Mouse (Mus musculus): ENCODE data around the gene Rgs6.
A peak's percentile ranks its signal among the peaks of the same experiment; 100 is the strongest.

The Rgs6 gene

DNA sequence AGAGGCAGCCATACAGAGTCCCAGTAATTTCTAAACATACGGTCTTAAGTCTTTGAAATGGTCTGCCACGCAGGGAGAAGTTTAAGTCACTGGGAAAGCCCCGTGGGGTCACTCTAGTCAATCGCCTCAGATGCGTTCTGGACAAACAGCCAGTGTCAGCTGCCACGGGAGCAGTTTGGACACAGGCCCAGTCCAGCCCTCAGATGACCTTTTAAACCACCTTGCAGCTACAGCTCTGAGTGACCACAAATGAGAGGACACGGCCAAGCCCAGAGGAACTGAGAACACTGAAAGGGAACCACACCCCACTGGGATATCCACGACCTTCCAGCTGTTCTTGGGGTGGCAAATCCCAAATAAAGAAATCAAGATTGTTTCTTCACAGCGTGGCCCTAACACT is 512.3 kb downstream of the Rgs6 start:
- no peak for DNase-seq

- no peak for DNase-seq
These were observed 512.8 kb downstream of the Rgs6 start for GRCm38 (mm10) chr12:83100848-83101247.

- DNase-seq = no peak
These were observed 517.5 kb downstream of the Rgs6 start for GRCm38 (mm10) chr12:83105514-83106119.

- no peak for DNase-seq
These were observed 518.0 kb downstream of the Rgs6 start for GRCm38 (mm10) chr12:83106120-83106517.

GRCm38 (mm10) chr12:83109486-83109885 is 521.4 kb downstream of the Rgs6 start:
- DNase-seq = no peak

DNA sequence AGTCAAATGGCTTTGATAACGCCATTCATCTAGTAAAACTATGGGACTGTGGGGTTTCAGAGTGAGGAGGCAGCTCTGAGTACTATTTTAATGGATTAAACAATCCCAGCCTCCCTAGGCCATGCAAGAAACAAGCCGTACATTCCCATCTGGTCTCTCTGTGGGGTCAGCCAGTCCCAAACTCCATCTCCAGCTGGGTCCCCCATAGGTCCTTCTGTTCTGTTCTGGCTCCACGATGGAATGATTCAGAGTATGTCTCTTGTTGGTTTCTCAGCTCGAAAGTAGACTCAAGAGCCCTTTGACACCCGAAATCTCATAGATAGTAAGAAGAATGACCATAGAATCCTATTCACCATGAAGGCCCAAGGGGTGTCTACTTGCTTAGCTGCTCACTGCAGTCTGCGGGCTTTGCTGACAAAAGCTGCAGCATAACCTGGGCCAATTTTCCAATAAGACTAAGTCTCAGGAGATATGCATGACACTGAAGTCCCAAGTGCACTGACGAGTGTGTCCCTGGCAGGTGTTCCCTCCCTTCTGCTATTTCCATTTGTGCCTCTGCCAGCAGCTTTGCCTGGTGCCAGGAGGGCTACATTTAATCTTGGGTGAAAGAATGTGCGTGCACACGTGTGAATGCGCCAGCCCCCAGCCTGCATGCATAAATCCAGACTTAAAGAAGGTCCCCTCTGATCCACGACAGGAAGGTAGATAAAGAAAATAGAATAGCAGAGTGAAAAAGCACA is 522.0 kb downstream of the Rgs6 start:
- no peak for DNase-seq

- no peak for DNase-seq
These were observed 522.6 kb downstream of the Rgs6 start for GRCm38 (mm10) chr12:83110711-83111110.

DNA sequence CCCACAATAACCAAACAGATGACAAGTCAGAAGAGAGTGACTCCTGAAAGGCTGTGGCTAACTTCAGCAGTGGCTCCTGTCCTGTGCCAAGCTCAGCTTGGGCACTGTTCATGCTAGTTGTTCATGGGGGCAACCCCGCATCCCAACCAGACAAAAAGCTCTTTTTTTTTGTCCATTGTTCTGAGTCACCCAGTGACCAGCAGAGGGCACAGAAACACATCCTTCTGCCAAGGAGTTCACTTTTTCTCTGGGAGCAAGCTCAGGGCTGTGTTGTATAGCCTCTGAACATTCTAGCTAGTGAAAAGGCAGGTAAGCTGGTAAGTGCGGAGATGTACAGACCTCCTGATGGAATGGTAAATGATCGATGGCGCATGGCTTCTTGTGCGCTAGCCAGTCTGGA is 524.2 kb downstream of the Rgs6 start:
- DNase-seq = no peak

DNA sequence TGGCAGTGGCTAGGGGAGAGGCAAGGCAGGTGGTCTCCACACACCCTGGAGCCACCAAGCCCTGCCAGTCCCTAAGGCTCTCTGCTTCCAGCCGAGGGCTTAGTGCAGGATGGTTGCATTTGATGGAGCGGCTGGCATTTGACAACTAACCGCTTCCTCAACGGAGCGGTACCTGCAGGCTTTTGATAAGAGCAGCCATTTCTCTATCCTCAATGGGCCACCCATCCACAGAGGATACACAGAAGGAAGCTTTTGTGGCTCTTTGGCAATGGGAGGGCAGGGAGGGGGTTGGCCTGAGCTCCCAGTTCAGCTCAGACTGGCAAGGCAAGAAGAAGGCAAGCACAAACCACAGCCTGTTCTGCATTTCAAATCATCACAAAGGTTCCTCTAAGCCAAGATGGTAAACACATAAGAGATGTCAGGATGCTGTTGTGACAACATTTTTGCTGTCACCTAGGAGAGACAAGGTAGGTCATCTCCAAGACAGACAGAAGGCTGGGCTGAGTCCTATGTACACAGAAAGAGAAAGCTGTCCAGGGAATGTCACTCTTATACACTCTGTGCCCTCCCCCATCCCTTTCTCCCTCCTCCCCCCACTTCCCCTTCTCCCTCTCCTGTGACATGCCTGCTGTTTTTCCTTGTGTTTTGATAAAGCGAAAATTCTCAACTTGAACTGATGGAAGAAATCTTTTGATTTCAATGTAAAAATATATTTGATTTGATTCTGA is 525.0 kb downstream of the Rgs6 start:
- no peak for DNase-seq

- no peak for DNase-seq
These were observed 525.9 kb downstream of the Rgs6 start for GRCm38 (mm10) chr12:83113971-83114370.

GRCm38 (mm10) chr12:83114396-83115053 is 526.4 kb downstream of the Rgs6 start:
- peak in 1 of 2 experiments; percentile 15 for DNase-seq

DNA sequence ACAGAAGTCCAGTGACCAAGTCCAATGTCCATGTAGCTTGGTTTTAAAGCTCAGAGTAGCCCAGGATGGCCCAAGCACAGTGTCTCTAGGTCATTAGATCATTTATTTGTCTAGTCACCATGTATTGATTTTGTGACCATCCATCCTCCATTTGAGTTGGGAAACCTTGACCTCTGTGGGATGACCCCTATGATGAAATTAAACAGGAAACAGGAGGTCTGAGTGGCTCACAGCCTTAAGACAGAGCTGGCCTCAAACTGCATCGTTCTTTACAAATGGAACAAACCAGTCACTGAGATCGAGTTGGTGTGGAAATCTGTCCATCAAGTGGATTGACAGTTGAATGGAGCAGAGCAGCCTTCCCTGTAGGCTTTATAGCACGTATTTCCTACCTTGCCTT is 536.0 kb downstream of the Rgs6 start:
- no peak for DNase-seq

DNA sequence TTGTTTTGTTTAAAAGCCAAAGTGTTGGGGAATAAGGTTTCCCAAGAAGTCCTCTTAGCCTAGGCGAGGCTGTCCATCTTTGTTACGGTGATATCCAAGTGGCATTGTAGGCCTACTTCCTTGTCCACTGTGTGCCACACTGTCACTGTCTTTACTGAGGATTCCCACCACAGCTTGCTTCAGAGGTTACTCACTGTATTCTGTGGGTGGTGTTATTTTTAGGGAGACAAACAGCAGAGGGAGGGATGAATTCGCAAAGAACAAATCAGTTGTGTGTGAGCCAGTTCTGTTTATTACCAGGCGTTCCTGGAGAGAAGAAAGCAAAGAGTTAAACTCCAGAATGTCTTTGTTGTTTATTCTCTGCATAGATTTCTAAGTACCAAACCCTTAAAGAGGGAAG is 537.2 kb downstream of the Rgs6 start:
- DNase-seq = no peak

DNA sequence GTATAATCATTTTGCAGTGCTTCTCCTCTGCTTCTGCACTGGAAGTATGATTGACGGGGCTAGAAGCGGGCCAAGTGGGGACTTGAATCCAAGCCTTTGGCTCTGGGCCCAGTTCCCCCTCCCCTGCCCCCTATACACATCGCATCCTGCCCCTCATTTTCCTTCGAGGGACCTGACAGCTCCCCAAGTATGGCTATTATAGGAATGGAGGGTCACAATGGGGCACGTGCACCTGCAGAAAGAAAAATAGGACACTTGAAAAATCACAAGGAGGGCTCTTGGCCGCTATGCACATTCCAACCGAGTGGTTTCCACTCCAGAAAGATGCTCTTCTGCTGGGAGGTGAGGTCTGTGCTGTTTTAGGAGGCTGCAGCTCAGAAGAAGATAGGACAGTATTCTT is 538.8 kb downstream of the Rgs6 start:
- no peak for DNase-seq

- no peak for DNase-seq
These were observed 539.9 kb downstream of the Rgs6 start for GRCm38 (mm10) chr12:83127955-83128354.

GRCm38 (mm10) chr12:83128606-83129005 is 540.5 kb downstream of the Rgs6 start:
- no peak for DNase-seq

- DNase-seq = no peak
These were observed 543.3 kb downstream of the Rgs6 start for GRCm38 (mm10) chr12:83131405-83131804.

DNA sequence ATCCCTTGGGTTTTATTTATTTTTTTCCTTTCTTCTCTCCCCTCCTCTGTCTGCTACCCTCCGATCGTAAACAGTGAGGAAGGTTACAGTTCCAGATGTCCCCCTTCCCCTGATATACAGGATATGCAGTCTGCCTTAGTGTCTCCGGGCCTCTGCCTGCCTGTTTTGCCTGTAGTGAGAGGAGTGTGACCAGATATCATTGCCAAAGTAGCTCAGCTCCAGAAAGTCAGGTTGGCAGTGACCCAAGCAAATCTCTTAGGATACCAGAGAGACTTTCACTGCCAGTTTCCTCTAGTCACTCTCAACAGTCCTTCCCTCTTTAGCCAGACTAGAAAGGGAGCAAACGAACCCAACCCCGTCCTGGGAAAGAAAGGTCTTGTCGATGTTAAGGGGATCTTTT is 545.7 kb downstream of the Rgs6 start:
- no peak for DNase-seq

GRCm38 (mm10) chr12:83136031-83136430 is 547.9 kb downstream of the Rgs6 start:
- DNase-seq = no peak

DNA sequence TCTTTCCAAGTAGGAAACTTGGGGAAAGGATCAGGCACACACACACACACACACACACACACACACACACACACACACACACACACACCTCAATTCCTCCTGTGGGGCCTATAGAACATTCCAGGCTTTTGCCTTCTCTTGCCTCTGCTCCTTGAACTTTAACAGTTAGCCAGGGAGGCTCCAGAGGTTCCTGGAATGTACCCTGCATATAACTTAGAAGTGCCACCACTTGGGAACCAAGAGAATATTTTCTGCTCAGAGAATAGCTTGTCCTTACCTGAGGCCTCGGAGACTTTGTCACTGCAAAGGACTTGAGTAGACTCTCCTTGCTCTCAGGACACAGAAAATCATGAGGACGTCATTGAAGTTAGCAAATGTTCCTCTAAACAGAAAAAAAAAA is 548.4 kb downstream of the Rgs6 start:
- DNase-seq = no peak

DNA sequence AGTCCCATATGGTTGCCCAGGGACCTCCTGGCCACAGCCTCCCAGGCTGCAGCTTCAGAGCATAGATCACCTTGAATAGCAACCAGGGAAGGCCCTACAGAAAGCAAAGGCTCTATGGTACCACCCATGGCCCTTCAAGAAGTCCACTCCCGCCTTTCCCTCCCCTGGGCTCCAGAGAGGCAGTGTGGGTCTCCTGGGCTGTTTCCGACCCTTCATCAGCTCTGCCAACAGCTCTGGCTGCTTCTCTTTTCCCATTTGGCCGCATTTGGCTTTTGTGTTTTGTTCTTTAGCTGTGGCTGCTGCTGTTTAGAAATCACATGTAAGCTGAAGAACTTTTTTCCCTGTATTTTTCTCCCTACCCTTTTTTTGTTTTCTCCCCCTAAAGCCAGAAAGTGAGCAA is 548.9 kb downstream of the Rgs6 start:
- DNase-seq = no peak

GRCm38 (mm10) chr12:83141164-83141563 is 553.1 kb downstream of the Rgs6 start:
- no peak for DNase-seq

DNA sequence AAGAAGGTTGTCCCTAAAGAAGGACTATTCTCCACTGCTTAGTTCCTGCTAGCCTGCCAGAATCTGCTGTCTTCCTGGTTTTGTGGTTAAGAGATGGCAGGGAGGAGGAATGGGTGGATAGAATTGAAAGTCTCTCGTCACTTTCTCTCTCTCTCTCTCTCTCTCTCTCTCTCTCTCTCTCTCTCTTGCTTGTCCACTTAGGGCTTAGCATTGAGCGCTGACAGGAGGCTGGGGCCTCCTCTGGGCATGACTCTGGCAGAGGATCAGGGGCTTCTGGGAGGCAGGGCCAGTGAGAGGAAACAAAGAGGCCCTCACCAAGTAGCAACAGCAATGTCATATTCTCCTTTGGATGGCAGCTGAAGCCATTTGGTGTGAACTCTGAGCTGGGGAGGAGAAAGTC is 554.4 kb downstream of the Rgs6 start:
- no peak for DNase-seq

- DNase-seq = no peak
These were observed 555.0 kb downstream of the Rgs6 start for GRCm38 (mm10) chr12:83143071-83143470.
